Mouse (Mus musculus): Measurements from ENCODE around the gene Cd164. TPM values are rescaled to one million over a fixed set of nuclear protein-coding genes. Genes with fewer than 3 reads are reported as not detected.

Gene Cd164
- polyA plus RNA-seq, 2 experiments = 30.2 to 59.7 TPM

DNA sequence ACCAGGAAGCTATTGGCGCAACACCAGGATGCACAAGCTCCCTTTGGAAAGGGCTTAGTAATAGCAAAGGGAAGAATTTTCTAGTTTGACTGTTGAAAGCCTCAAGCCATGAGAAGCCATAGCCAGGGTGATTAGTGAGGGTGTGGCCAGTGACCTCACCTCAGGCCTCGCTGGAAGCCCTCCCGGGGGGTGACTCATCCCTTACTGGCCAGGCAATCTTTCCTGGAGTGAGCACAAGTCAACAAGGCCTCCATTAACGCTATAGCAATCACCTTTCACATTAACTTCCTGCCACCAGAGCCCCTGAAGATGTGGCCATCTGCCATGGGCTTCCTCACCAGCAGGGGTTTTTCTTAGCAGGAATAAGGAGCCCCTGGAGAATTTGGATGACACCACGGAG is 45.9 kb downstream of the Cd164 start:
- Histone ChIP-seq H3K4me2 (ENCODE audit: low read depth) (no peak overlapping the region), H3K36me3 (replicated peaks; ENCODE audit: control insufficient read depth, insufficient read depth, low read depth) (no peaks in the 10 kb centered on the region), H3K9ac (replicated peaks) (no peak overlapping the region), H3K4me3 (ENCODE audit: insufficient read depth in 1 of 2, low read depth in 2 of 2, low read length in 2 of 2) (no peak overlapping the region), H3K9me3 (ENCODE audit: control insufficient read depth, low read length) (no peaks in the 10 kb centered on the region), H3K4me1 (replicated peaks; ENCODE audit: control insufficient read depth in 2 of 2, insufficient read depth in 2 of 2, low read length in 1 of 2) (peaks cover 0 to 2% of the 10 kb centered on the region in 2 experiments; a peak in 1 of 4 replicates), H3K27me3 (ENCODE audit: control insufficient read depth, insufficient read depth, low read length) (no peaks in the 10 kb centered on the region), H3K27ac (no peak overlapping the region)
- WGBS (ENCODE audit: insufficient replicate concordance) = 20% methylated on average over 5 of the region's 5 CpGs
- DNase-seq (ENCODE audit: low read depth in 3 of 3, low spot score in 3 of 3) = no peak
- ATAC-seq (ENCODE audit: insufficient read depth) = no peak
- TF ChIP-seq CTCF (IDR thresholded peaks at IDR 0.05; ENCODE audit: low read depth) (no peak), EP300 (IDR thresholded peaks at IDR 0.05; ENCODE audit: low read depth) (no peak)

DNA sequence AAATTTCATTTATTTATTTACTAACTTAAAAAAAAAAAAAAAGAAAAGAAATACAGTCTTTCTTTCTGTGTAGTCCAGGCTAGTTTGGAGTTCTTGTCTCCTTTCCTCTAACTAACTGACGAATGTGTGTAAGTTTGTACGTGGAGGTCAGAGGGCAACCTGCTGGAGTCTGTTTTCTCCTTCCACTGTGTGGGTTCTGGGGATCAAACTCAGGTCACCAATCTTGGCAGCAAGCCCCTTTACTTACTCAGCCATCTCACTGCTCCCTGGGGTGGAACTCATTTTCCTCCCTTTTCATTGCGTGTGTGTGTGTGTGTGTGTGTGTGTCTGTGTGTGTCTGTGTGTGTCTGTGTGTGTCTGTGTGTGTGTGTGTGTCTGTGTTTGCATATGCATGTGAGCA is 49.1 kb downstream of the Cd164 start:
- Histone ChIP-seq H3K4me1 (replicated peaks; ENCODE audit: control insufficient read depth in 2 of 2, insufficient read depth in 2 of 2, low read length in 1 of 2) (peaks cover 0 to 7% of the 10 kb centered on the region in 2 experiments; a peak in 2 of 4 replicates), H3K4me2 (ENCODE audit: low read depth) (no peak overlapping the region), H3K9me3 (ENCODE audit: control insufficient read depth, low read length) (no peaks in the 10 kb centered on the region), H3K27me3 (ENCODE audit: control insufficient read depth, insufficient read depth, low read length) (no peaks in the 10 kb centered on the region), H3K27ac (no peak overlapping the region), H3K9ac (replicated peaks) (no peak overlapping the region), H3K36me3 (replicated peaks; ENCODE audit: control insufficient read depth, insufficient read depth, low read depth) (no peaks in the 10 kb centered on the region), H3K4me3 (ENCODE audit: insufficient read depth in 1 of 2, low read depth in 2 of 2, low read length in 2 of 2) (no peak overlapping the region)
- ATAC-seq (ENCODE audit: insufficient read depth) = no peak
- DNase-seq (ENCODE audit: low read depth in 3 of 3, low spot score in 3 of 3) = no peak
- 52% methylated on average over 3 of the region's 3 CpGs for WGBS (ENCODE audit: insufficient replicate concordance)
- no peak for TF ChIP-seq CTCF (IDR thresholded peaks at IDR 0.05; ENCODE audit: low read depth)
- TF ChIP-seq EP300 (IDR thresholded peaks at IDR 0.05; ENCODE audit: low read depth) = no peak

DNA sequence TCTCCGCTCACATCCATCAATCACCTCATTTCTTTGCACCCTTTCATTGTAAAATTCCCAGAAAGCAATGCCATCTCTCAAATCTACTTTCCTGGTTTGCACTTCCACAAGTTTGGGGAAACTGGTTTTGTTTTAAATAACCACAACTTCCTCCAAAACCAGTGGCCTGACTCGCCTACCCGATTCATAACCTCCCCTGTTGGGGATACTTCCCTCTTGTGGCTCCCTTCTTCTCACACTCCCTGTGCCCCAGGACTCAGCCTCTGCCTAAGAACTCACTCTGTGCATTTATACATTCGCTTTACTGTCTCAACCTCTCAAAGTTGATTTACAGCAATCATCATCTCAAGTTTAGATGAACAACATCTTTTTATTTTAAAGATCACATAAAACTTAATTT is 51.9 kb downstream of the Cd164 start:
- Histone ChIP-seq H3K4me3 (ENCODE audit: insufficient read depth in 1 of 2, low read depth in 2 of 2, low read length in 2 of 2) (no peak overlapping the region), H3K9ac (replicated peaks) (no peak overlapping the region), H3K27me3 (ENCODE audit: control insufficient read depth, insufficient read depth, low read length) (no peaks in the 10 kb centered on the region), H3K27ac (no peak overlapping the region), H3K4me2 (ENCODE audit: low read depth) (no peak overlapping the region), H3K9me3 (ENCODE audit: control insufficient read depth, low read length) (no peaks in the 10 kb centered on the region), H3K4me1 (replicated peaks; ENCODE audit: control insufficient read depth in 2 of 2, insufficient read depth in 2 of 2, low read length in 1 of 2) (peaks cover 0 to 7% of the 10 kb centered on the region in 2 experiments; a peak in 2 of 4 replicates), H3K36me3 (replicated peaks; ENCODE audit: control insufficient read depth, insufficient read depth, low read depth) (no peaks in the 10 kb centered on the region)
- DNase-seq (ENCODE audit: low read depth in 3 of 3, low spot score in 3 of 3) = no peak
- WGBS (ENCODE audit: insufficient replicate concordance) = 19% methylated on average over 4 of the region's 4 CpGs
- no peak for ATAC-seq (ENCODE audit: insufficient read depth)
- TF ChIP-seq EP300 (IDR thresholded peaks at IDR 0.05; ENCODE audit: low read depth) = no peak
- TF ChIP-seq CTCF (IDR thresholded peaks at IDR 0.05; ENCODE audit: low read depth) = no peak

GRCm38 (mm10) chr10:41572274-41572673 is 53.1 kb downstream of the Cd164 start:
- WGBS (ENCODE audit: insufficient replicate concordance) = 41% methylated on average over 4 of the region's 4 CpGs
- Histone ChIP-seq H3K36me3 (replicated peaks; ENCODE audit: control insufficient read depth, insufficient read depth, low read depth) (no peaks in the 10 kb centered on the region), H3K9me3 (ENCODE audit: control insufficient read depth, low read length) (no peaks in the 10 kb centered on the region), H3K4me1 (replicated peaks; ENCODE audit: control insufficient read depth in 2 of 2, insufficient read depth in 2 of 2, low read length in 1 of 2) (peaks cover 0 to 7% of the 10 kb centered on the region in 2 experiments; a peak in 2 of 4 replicates), H3K4me3 (ENCODE audit: insufficient read depth in 1 of 2, low read depth in 2 of 2, low read length in 2 of 2) (no peak overlapping the region), H3K27me3 (ENCODE audit: control insufficient read depth, insufficient read depth, low read length) (no peaks in the 10 kb centered on the region), H3K4me2 (ENCODE audit: low read depth) (no peak overlapping the region), H3K27ac (no peak overlapping the region), H3K9ac (replicated peaks) (no peak overlapping the region)
- ATAC-seq (ENCODE audit: insufficient read depth) (no peak), DNase-seq (ENCODE audit: low read depth in 3 of 3, low spot score in 3 of 3) (no peak)
- TF ChIP-seq CTCF (IDR thresholded peaks at IDR 0.05; ENCODE audit: low read depth) = no peak
- no peak for TF ChIP-seq EP300 (IDR thresholded peaks at IDR 0.05; ENCODE audit: low read depth)

DNA sequence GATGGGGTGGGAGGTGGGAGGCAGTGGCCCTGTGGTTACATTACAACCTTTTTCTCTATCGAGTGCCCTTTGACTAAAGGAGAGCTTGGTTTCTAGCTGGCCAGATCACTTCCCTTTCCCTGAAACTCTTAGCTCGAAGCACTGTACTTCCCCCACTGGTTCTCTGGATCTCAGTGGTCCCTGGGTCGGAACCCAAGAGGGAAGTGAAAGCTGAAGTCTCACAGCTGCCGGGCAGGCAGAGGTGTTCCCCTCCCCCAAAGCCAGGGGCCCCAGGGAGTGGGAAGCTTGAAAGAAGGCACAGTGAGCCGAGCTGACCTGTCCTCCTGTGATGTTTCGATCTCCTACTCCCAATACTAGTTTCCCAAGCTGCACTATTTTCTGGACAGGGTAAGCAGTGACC is 54.0 kb downstream of the Cd164 start:
- H3K27ac ChIP-seq = no peak overlapping the region
- WGBS (ENCODE audit: insufficient replicate concordance) = 4% methylated on average over 6 of the region's 6 CpGs

More for the DNA sequence above, 54.0 kb downstream of the Cd164 start:
- H3K4me3 ChIP-seq (ENCODE audit: insufficient read depth in 1 of 2, low read depth in 2 of 2, low read length in 2 of 2) = no peak overlapping the region
- ATAC-seq (ENCODE audit: insufficient read depth) (no peak), DNase-seq (ENCODE audit: low read depth in 3 of 3, low spot score in 3 of 3) (no peak)
- TF ChIP-seq EP300 (IDR thresholded peaks at IDR 0.05; ENCODE audit: low read depth) (no peak), CTCF (IDR thresholded peaks at IDR 0.05; ENCODE audit: low read depth) (no peak)
- H3K9me3 ChIP-seq (ENCODE audit: control insufficient read depth, low read length) = no peaks in the 10 kb centered on the region
- no peak overlapping the region for H3K9ac ChIP-seq (replicated peaks)
- H3K4me1 ChIP-seq (replicated peaks; ENCODE audit: control insufficient read depth in 2 of 2, insufficient read depth in 2 of 2, low read length in 1 of 2) = peaks cover 0 to 7% of the 10 kb centered on the region in 2 experiments; a peak in 2 of 4 replicates
- H3K36me3 ChIP-seq (replicated peaks; ENCODE audit: control insufficient read depth, insufficient read depth, low read depth) = no peaks in the 10 kb centered on the region
- no peak overlapping the region for H3K4me2 ChIP-seq (ENCODE audit: low read depth)
- H3K27me3 ChIP-seq (ENCODE audit: control insufficient read depth, insufficient read depth, low read length) = no peaks in the 10 kb centered on the region
